Mouse (Mus musculus) heart, postnatal 0 days (tissue): ENCODE measurements at regions not wholly inside any gene's neighbourhood (a gene's known extent, or its start where the extent isn't known, plus 50 kb on each side); places are given as distances from the start of the nearest gene placed in this dataset.

ENCODE experiments used
- CTCF ChIP-seq: IDR thresholded peaks from 2 replicates; pipeline ENCODE4 v1.5.1; 2016; ENCODE audit warnings: antibody characterized with exemption, control low read depth, low read depth
- EP300 ChIP-seq: IDR thresholded peaks from 2 replicates; pipeline ENCODE4 v1.6.1; 2016; ENCODE audit warnings: antibody characterized with exemption, low read depth

- no peak for TF ChIP-seq CTCF
- no peak for TF ChIP-seq EP300
Observed at GRCm38 (mm10) chr10:117462921-117463320, 83.1 kb upstream of the Cpsf6 start.
